Mouse (Mus musculus) kidney, postnatal 0 days (tissue): ENCODE data around the gene Plekhs1. TPM values are rescaled to one million over a fixed set of nuclear protein-coding genes. Genes with fewer than 3 reads are reported as not detected.

Experiments
- ATAC-seq: fragments of 200-750 bp; cut with Nextera tagmentation; replicated peaks from 2 replicates; pipeline ENCODE4 v1.8.0; 2017; ENCODE audit warnings: low read depth, moderate number of reproducible peaks, moderate TSS enrichment, moderate library complexity; ENCODE audit not compliant: low FRiP score
- DNase-seq: peaks from one replicate; pipeline ENCODE4 v3.0.0-alpha.2; 2016; ENCODE audit warnings: low spot score
- H3K27ac ChIP-seq: fragments of 300-500 bp; sonication (generic); 2 replicates; pipeline ENCODE4 v1.5.1; 2014; ENCODE audit warnings: mild to moderate bottlenecking
- H3K27me3 ChIP-seq: fragments of 300-500 bp; sonication (generic); 2 replicates; pipeline ENCODE4 v1.6.1; 2014; ENCODE audit warnings: low read length, mixed read lengths; ENCODE audit not compliant: insufficient read depth
- H3K36me3 ChIP-seq: fragments of 300-500 bp; sonication (generic); 2 replicates; pipeline ENCODE4 v1.6.1; 2014; ENCODE audit warnings: low read length, mixed read lengths; ENCODE audit not compliant: insufficient read depth
- H3K4me1 ChIP-seq: fragments of 300-500 bp; sonication (generic); replicated peaks from 2 replicates; pipeline ENCODE4 v1.6.1; 2014; ENCODE audit warnings: antibody characterized with exemption, low read length, mixed read lengths; ENCODE audit not compliant: insufficient read depth
- H3K4me2 ChIP-seq: fragments of 300-500 bp; sonication (generic); 2 replicates; pipeline ENCODE4 v1.6.1; 2014; ENCODE audit warnings: mild to moderate bottlenecking, low read length, moderate library complexity, mixed read lengths
- H3K4me3 ChIP-seq: fragments of 300-500 bp; sonication (generic); replicated peaks from 2 replicates; pipeline ENCODE4 v1.5.1; 2014; ENCODE audit warnings: low read depth, low read length
- H3K9ac ChIP-seq: fragments of 300-500 bp; sonication (generic); 2 replicates; pipeline ENCODE4 v1.6.1; 2014; ENCODE audit warnings: low read depth, low read length
- H3K9me3 ChIP-seq: fragments of 300-500 bp; sonication (generic); replicated peaks from 2 replicates; pipeline ENCODE4 v1.6.1; 2016; ENCODE audit warnings: low read length, inconsistent platforms, mixed read lengths
- CTCF ChIP-seq: IDR thresholded peaks from 2 replicates; pipeline ENCODE4 v1.5.1; 2016; ENCODE audit warnings: antibody characterized with exemption, low read depth, mild to moderate bottlenecking, moderate library complexity
- WGBS: fragments of 180-500 bp; shearing (Covaris S2); extraction: QIAGEN DNeasy Blood & Tissue Kit; methylation state at CpG from one replicate; pipeline ENCODE4 v1.1.7; 2014; 5-methylcytosine and 5-hydroxymethylcytosine counted together
- polyA plus RNA-seq: library from polyadenylated mRNA; unstranded; fragments of >200 nt; fragmentation: Nextera tagmentation; extraction: Ambion mirVana; gene quantifications from 2 replicates; pipeline ENCODE4 v1.2.1, GENCODE M21; 2015

Gene Plekhs1
- polyA plus RNA-seq, 1 experiment from 2014 or later: 1.8 TPM

- H3K9me3 ChIP-seq: no peaks in the 10 kb centered on the region
- 0 out of 2 replicates have a peak, but pooled peaks cover 8% of the 10 kb centered on the region for H3K4me1 ChIP-seq
- WGBS: 81% methylated on average over 2 of the region's 2 CpGs
- H3K9ac ChIP-seq: no peak overlapping the region
- H3K36me3 ChIP-seq: no peaks in the 10 kb centered on the region
- H3K4me2 ChIP-seq: no peak overlapping the region
- H3K4me3 ChIP-seq: no peak overlapping the region
- DNase-seq (no peak), ATAC-seq (no peak)
- no peak for TF ChIP-seq CTCF
- H3K27ac ChIP-seq: no peak overlapping the region
- no peaks in the 10 kb centered on the region for H3K27me3 ChIP-seq
Measured at GRCm38 (mm10) chr19:56460241-56460640, 1.2 kb upstream of the Plekhs1 start.

GRCm38 (mm10) chr19:56462786-56463185 is 1.3 kb downstream of the Plekhs1 start:
- DNase-seq: no peak
- WGBS: 59% methylated on average over 4 of the region's 4 CpGs
- no peak for ATAC-seq
- TF ChIP-seq CTCF: no peak
- Histone ChIP-seq H3K27ac (no peak overlapping the region), H3K27me3 (no peaks in the 10 kb centered on the region), H3K36me3 (no peaks in the 10 kb centered on the region), H3K4me1 (0 out of 2 replicates have a peak, but pooled peaks cover 8% of the 10 kb centered on the region), H3K4me3 (no peak overlapping the region), H3K9ac (no peak overlapping the region), H3K4me2 (no peak overlapping the region), H3K9me3 (no peaks in the 10 kb centered on the region)

- H3K9ac ChIP-seq: no peak overlapping the region
- 85% methylated on average over 8 of the region's 8 CpGs for WGBS
- TF ChIP-seq CTCF: no peak
- H3K4me2 ChIP-seq: no peak overlapping the region
- H3K4me1 ChIP-seq: 0 out of 2 replicates have a peak, but pooled peaks cover 6% of the 10 kb centered on the region
- H3K4me3 ChIP-seq: no peak overlapping the region
- ATAC-seq (no peak), DNase-seq (no peak)
- no peak overlapping the region for H3K27ac ChIP-seq
- H3K9me3 ChIP-seq: no peaks in the 10 kb centered on the region
- H3K27me3 ChIP-seq: no peaks in the 10 kb centered on the region
- H3K36me3 ChIP-seq: no peaks in the 10 kb centered on the region
Measured at GRCm38 (mm10) chr19:56466486-56466885, 5.0 kb downstream of the Plekhs1 start.

DNA sequence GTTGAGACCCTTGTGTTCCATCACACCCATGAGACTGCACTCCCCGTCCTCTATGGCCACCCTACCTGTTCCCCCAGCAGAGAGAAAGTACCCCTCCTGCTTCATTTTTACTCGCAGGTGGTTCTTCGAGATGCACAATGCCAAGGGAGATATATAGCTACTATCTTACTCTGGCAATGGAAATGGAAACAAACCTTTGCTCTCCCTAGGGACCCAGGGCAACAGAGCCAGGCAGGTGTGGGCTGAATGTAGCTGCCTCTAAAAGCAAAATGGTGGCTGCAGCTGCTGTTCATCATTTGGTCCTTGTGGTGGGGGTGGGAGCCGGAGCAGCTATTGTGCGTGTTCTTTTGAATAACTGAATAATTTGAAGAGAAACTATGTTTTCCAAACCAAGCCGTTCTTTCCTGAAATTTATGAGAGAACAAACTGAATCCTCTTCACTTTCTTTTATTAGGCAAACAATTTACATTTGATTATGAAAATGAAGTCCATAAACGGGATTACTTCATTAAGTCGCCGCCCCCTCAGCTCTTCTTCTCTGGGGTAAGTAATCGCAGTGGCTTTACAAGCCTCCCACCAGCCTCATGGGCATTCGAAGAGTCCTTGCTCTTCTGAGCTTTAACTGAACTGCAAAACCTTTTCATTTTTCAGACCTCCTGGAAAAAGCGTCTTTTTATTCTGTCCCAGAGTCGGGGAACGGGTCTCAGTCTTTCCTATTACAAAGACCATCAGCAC is 9.0 kb downstream of the Plekhs1 start:
- H3K27ac ChIP-seq: no peak overlapping the region
- WGBS: 80% methylated on average over 14 of the region's 14 CpGs
- H3K9ac ChIP-seq: no peak overlapping the region
- no peak overlapping the region for H3K4me3 ChIP-seq
- DNase-seq (no peak), ATAC-seq (no peak)
- H3K4me1 ChIP-seq: no peaks in the 10 kb centered on the region
- no peaks in the 10 kb centered on the region for H3K27me3 ChIP-seq
- no peaks in the 10 kb centered on the region for H3K9me3 ChIP-seq
- TF ChIP-seq CTCF: no peak
- no peak overlapping the region for H3K4me2 ChIP-seq
- H3K36me3 ChIP-seq: no peaks in the 10 kb centered on the region

GRCm38 (mm10) chr19:56471934-56472333 is 10.5 kb downstream of the Plekhs1 start:
- Histone ChIP-seq H3K36me3 (no peaks in the 10 kb centered on the region), H3K9ac (no peak overlapping the region), H3K4me3 (no peak overlapping the region), H3K4me1 (no peaks in the 10 kb centered on the region), H3K27me3 (no peaks in the 10 kb centered on the region), H3K9me3 (no peaks in the 10 kb centered on the region), H3K27ac (no peak overlapping the region), H3K4me2 (no peak overlapping the region)
- 85% methylated on average over 10 of the region's 10 CpGs for WGBS
- DNase-seq: no peak
- ATAC-seq: no peak
- TF ChIP-seq CTCF: no peak

DNA sequence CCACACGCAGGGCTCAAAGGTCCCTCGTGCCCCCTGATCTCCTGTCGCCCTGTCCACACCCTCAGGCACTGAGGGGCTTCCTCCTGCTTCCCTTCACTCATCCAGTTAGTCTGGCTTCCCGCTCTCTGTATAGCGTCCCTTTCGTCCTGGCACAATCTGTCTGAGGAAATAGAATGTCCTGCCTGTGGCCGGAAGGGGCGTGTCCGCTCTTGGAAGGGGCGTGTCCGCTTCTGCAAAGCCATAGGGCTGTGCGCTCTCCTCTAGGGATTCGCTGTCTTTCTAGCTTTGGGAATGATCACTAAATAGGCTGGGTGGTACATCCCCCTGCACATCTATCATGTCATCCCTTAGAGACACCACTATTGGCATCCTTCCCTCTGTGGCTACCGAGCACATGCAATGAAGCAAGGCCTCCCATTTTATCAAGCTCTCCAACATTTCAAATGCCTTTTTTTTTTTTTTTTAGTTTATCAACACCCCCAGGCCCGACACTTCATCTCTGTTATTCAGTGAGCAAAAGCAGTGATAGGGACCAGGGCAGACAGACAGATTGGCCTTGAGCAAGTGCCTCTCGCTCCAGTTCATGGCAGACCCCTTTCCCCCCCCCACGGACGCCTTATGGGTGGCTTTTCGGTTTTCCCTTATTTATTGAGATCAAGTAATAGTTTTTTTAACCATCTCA is 13.6 kb downstream of the Plekhs1 start:
- ATAC-seq: no peak
- Histone ChIP-seq H3K27me3 (no peaks in the 10 kb centered on the region), H3K9ac (no peak overlapping the region), H3K9me3 (no peaks in the 10 kb centered on the region), H3K4me2 (0 out of 2 replicates have a peak overlapping the region, but pooled peaks have one; percentile 23), H3K4me1 (no peaks in the 10 kb centered on the region), H3K27ac (no peak overlapping the region), H3K4me3 (no peak overlapping the region), H3K36me3 (no peaks in the 10 kb centered on the region)
- no peak for TF ChIP-seq CTCF
- DNase-seq: peak; percentile 58
- WGBS: 53% methylated on average over 19 of the region's 19 CpGs
